Mouse (Mus musculus): ENCODE results near the gene Pex16.

DNA sequence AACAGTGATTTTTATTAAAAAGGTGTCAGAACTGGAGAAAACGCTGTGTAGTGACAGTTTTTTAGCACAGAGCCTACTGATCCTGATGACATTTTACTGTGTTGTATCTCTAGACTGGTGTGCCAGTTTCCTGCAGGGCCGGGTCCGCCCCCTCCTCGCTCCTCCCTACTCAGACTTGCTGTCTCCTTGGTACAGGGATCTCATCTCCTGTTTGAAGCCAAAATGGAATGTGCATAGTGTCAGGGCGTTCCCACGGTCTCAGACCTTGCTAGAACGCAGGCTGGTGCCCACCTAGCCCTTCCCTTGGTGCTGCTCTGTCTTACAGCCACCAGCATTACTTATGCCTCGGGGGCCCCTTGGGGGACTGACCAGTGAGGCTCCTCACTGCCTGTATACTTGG lies 12.7 kb upstream of the Pex16 start:
- TF ChIP-seq POLR2A (IDR thresholded peaks at IDR 0.05; ENCODE audit: low read depth, low read length) (no peak), CTCF (conservative IDR thresholded peaks at IDR 0.05; ENCODE audit: insufficient read depth, insufficient read length, low read depth, low read length) (no peak)

All from kidney, adult 2 months (tissue).